In genomic region chr7:101427736-101428135, GRCm38 (mm10) we compare ENCODE assay signal across 10 mouse cellular contexts. TPM values are rescaled to one million over a fixed set of nuclear protein-coding genes. Genes with fewer than 3 reads are reported as not detected.
DNase-seq lines count a peak whose midpoint lies in the region; ATAC-seq and TF ChIP-seq lines count a peak whose summit lies in the region.
"Had no signal": no experiment of that assay in that cellular context is flagged by ENCODE, and none has a peak within 500 bp of the region (broad histone marks: within the 10 kb centered on the region; RNA-seq: fewer than 3 reads in every experiment).

No protein-coding gene starts in this region.

- peak; percentile 91 for TF ChIP-seq CTCF in lung, postnatal 0 days (IDR thresholded peaks at IDR 0.05)

- no peak overlapping the region for H3K4me2 ChIP-seq in hindbrain, embryonic 12.5 days (replicated peaks)
- no peak overlapping the region for H3K4me2 ChIP-seq in lung, postnatal 0 days (replicated peaks; ENCODE audit: low read depth, low read length)
- H3K4me2 ChIP-seq: embryonic facial prominence, embryonic 15.5 days had no signal

- DNase-seq in hindbrain, embryonic 10.5 days (ENCODE audit: low spot score), result peak; percentile 45
- peak; percentile 68 to 76 for DNase-seq in right cerebral cortex, adult 2 months (ENCODE audit: low spot score in 2 of 2)
- no peak for DNase-seq in right cerebral cortex, postnatal 25 days
- peak; percentile 70 for DNase-seq in adrenal gland, postnatal 10 days
- peak; percentile 43 for DNase-seq in lung, postnatal 0 days (ENCODE audit: low spot score)
- DNase-seq in urinary bladder, postnatal 25 days (ENCODE audit: low spot score), result no peak
- no peak for DNase-seq in heart, adult 11 months

- H3K9me3 ChIP-seq in hindbrain, embryonic 10.5 days, result no peaks in the 10 kb centered on the region
- H3K9me3 ChIP-seq in hindbrain, embryonic 12.5 days (replicated peaks), result no peaks in the 10 kb centered on the region
- no peaks in the 10 kb centered on the region for H3K9me3 ChIP-seq in lung, postnatal 0 days (ENCODE audit: low read length)
- H3K9me3 ChIP-seq: embryonic facial prominence, embryonic 15.5 days had no signal

- H3K27me3 ChIP-seq in hindbrain, embryonic 10.5 days (ENCODE audit: insufficient read depth, poor library complexity, severe bottlenecking), result no peaks in the 10 kb centered on the region; the same call in 1 of the 2 replicates
- H3K27me3 ChIP-seq in hindbrain, embryonic 12.5 days, result 0 out of 2 replicates have a peak, but pooled peaks cover 3% of the 10 kb centered on the region
- H3K27me3 ChIP-seq in lung, postnatal 0 days (replicated peaks; ENCODE audit: insufficient read depth, low read length), result no peaks in the 10 kb centered on the region; the same call in 1 of the 2 replicates
- H3K27me3 ChIP-seq: embryonic facial prominence, embryonic 15.5 days had no signal

- H3K36me3 ChIP-seq in hindbrain, embryonic 10.5 days, result no peaks in the 10 kb centered on the region
- no peaks in the 10 kb centered on the region for H3K36me3 ChIP-seq in hindbrain, embryonic 12.5 days
- H3K36me3 ChIP-seq in lung, postnatal 0 days (ENCODE audit: insufficient read depth, low read length), result no peaks in the 10 kb centered on the region
- H3K36me3 ChIP-seq: embryonic facial prominence, embryonic 15.5 days had no signal

- no peak overlapping the region for H3K27ac ChIP-seq in hindbrain, embryonic 10.5 days
- no peak overlapping the region for H3K27ac ChIP-seq in hindbrain, embryonic 12.5 days
- no peak overlapping the region for H3K27ac ChIP-seq in lung, postnatal 0 days (ENCODE audit: low read length)
- H3K27ac ChIP-seq: embryonic facial prominence, embryonic 15.5 days had no signal

- no peak for TF ChIP-seq EP300 in lung, postnatal 0 days (IDR thresholded peaks at IDR 0.05)

- WGBS in hindbrain, embryonic 10.5 days, result 4% methylated on average over 2 of the region's 2 CpGs
- 22% methylated on average over 2 of the region's 2 CpGs for WGBS in hindbrain, embryonic 12.5 days
- WGBS in lung, postnatal 0 days, result 6% methylated on average over 2 of the region's 2 CpGs

- H3K9ac ChIP-seq in hindbrain, embryonic 12.5 days, result no peak overlapping the region
- no peak overlapping the region for H3K9ac ChIP-seq in lung, postnatal 0 days (replicated peaks; ENCODE audit: low read depth)
- H3K9ac ChIP-seq: embryonic facial prominence, embryonic 15.5 days had no signal

- no peak overlapping the region for H3K4me3 ChIP-seq in hindbrain, embryonic 10.5 days
- no peak overlapping the region for H3K4me3 ChIP-seq in hindbrain, embryonic 12.5 days
- H3K4me3 ChIP-seq in lung, postnatal 0 days (ENCODE audit: low read depth, low read length), result no peak overlapping the region
- H3K4me3 ChIP-seq: embryonic facial prominence, embryonic 15.5 days had no signal

- H3K4me1 ChIP-seq in hindbrain, embryonic 10.5 days (replicated peaks), result no peaks in the 10 kb centered on the region; the same call in none of the 2 replicates
- H3K4me1 ChIP-seq in hindbrain, embryonic 12.5 days, result no peaks in the 10 kb centered on the region
- H3K4me1 ChIP-seq in lung, postnatal 0 days (ENCODE audit: insufficient read depth, low read depth, low read length), result no peaks in the 10 kb centered on the region
- H3K4me1 ChIP-seq: embryonic facial prominence, embryonic 15.5 days had no signal

- ATAC-seq in hindbrain, embryonic 12.5 days (ENCODE audit: low FRiP score), result no peak
- ATAC-seq in lung, postnatal 0 days, result no peak

RNA-seq across cellular contexts. Expression of gene Pde2a, which starts 6.2 kb away (rescaled TPM):
- 18.3 and 30.3 TPM in 2 replicates for polyA plus RNA-seq in hindbrain, embryonic 10.5 days (2016; fragmentation: Nextera tagmentation; extraction: Ambion mirVana)
- 26.9 and 27.4 TPM in 2 replicates for polyA plus RNA-seq in hindbrain, embryonic 12.5 days (2016; fragmentation: Nextera tagmentation; extraction: Ambion mirVana)
- total RNA-seq in adrenal gland, postnatal 10 days (2021), result 100 to 1,000 TPM; 113 to 120 TPM
- 3.2 and 4.3 TPM in 2 replicates for polyA plus RNA-seq in lung, postnatal 0 days (2015; fragmentation: Nextera tagmentation; extraction: Ambion mirVana)

RNA-seq across cellular contexts. Expression of gene Gm45837, which starts 17.1 kb away (rescaled TPM):
- 0.82 and 1.3 TPM in 2 replicates for polyA plus RNA-seq in hindbrain, embryonic 10.5 days (2016; fragmentation: Nextera tagmentation; extraction: Ambion mirVana)
- polyA plus RNA-seq in hindbrain, embryonic 12.5 days (2016; fragmentation: Nextera tagmentation; extraction: Ambion mirVana), result not detected in 2 replicates
- total RNA-seq in adrenal gland, postnatal 10 days (2021), result 1 to 10 TPM in 1 of 2 experiments, not detected in 1; 3.7 TPM
- polyA plus RNA-seq in lung, postnatal 0 days (2015; fragmentation: Nextera tagmentation; extraction: Ambion mirVana), result 4.0 and 4.2 TPM in 2 replicates
- total RNA-seq: layer of hippocampus, postnatal 25 days had no signal

Comparison
In these comparisons a context has a peak if more than half of its experiments do, and no peak if none do; other contexts are left out.
1. DNase-seq: peak in hindbrain, embryonic 10.5 days (single experiment), right cerebral cortex, adult 2 months (2 of 2), adrenal gland, postnatal 10 days (single experiment) and lung, postnatal 0 days (single experiment); none in right cerebral cortex, postnatal 25 days (single experiment), urinary bladder, postnatal 25 days (single experiment) and heart, adult 11 months (single experiment).